Mouse (Mus musculus): ENCODE measurements at regions not wholly inside any gene's neighbourhood (a gene's known extent, or its start where the extent isn't known, plus 50 kb on each side); places are given as distances from the start of the nearest gene placed in this dataset.

DNA sequence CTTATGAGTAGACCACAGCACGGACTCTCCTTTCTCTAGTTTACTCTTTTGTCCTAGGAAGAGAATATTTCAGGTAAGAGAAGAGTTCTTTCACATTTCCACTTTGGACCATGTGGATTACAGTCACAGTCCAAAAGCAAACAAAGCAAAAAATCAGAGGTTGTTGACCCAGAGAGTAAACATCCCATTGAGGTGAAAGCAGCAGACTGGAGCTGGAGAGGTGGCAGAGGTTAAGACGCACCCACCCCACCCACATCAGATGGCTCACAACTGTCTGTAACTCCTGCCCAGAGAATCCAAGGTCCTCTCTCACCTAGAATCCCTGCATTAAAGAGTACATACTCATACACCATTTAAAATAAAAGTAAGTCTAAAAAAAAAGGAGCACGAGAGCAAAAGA, 241.7 kb downstream of the Rnf152 start:
- no peak for ATAC-seq (ENCODE audit: borderline replicate concordance, extremely low read depth, low FRiP score, low TSS enrichment)
- Histone ChIP-seq H3K4me1 (peaks cover 5% of the 10 kb centered on the region; the same call in 1 of the 2 replicates), H3K4me3 (no peak overlapping the region), H3K27ac (no peak overlapping the region), H3K9me3 (no peaks in the 10 kb centered on the region), H3K36me3 (no peaks in the 10 kb centered on the region), H3K9ac (no peak overlapping the region), H3K4me2 (no peak overlapping the region), H3K27me3 (no peaks in the 10 kb centered on the region)
- 72% methylated on average over 3 of the region's 3 CpGs for WGBS

DNA sequence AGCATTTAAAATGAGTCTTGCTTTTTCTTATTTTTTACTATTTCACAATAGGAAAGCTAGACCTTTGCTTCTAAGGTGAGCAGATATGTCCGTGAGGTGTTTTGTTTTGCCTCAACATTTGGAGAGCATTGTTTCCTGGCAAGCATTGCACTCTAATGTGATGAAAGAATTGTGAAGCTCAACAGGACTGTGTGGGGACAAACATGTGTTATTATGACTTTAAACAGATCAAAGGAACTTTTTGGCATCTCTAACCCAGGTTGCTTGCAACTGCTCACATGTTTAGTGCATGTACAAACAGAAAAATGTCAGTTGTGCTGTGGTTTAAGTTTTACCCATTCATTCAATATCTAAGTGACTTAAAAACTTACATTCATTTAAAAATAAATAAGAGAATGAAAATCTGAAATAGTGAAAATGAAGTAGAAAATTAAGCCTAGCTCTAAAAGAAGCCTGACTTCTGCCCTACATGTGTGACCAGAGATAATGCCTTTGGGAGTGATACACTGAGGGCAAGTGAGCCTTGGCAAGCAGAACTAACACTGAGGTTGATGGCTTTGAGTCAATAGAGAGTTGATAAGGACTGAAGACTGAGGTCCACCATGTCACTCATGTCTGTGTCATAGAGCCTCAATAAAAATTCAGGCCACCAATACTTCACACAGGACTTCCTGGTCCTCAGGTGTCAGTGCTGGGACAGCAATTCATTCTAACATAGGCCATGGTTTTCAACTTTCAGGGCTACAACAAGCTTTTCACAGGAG, 243.6 kb downstream of the Rnf152 start:
- H3K9ac ChIP-seq: no peak overlapping the region
- ATAC-seq (ENCODE audit: borderline replicate concordance, extremely low read depth, low FRiP score, low TSS enrichment): no peak
- H3K27me3 ChIP-seq: no peaks in the 10 kb centered on the region
- peaks cover 5% of the 10 kb centered on the region; the same call in 1 of the 2 replicates for H3K4me1 ChIP-seq
- H3K4me3 ChIP-seq: no peak overlapping the region
- H3K9me3 ChIP-seq: no peaks in the 10 kb centered on the region
- no peak overlapping the region for H3K4me2 ChIP-seq
- no peak overlapping the region for H3K27ac ChIP-seq
- no peaks in the 10 kb centered on the region for H3K36me3 ChIP-seq
- 70% methylated on average over 1 of the region's 1 CpGs for WGBS

DNA sequence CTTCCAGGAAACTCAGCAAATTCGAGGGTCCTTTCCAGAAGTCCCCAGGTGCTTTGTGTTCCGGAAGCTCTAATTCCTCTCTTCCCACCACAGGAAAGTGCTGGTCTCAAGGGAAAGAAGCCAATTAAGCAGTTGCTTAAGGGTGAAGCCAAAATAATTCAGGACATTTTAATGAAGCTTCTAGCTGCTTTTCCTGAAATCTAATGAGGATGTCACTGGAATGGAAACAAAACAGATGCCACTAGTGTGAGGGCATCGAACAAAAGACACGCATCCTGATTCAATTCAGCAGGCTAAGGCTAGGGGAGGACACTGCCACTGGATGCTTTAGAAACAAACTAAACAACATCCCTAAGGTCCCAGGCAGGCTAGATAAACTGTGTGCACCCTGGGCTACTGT, 245.3 kb downstream of the Rnf152 start:
- no peaks in the 10 kb centered on the region for H3K36me3 ChIP-seq
- H3K4me2 ChIP-seq: no peak overlapping the region
- 57% methylated on average over 4 of the region's 4 CpGs for WGBS
- no peak for ATAC-seq (ENCODE audit: borderline replicate concordance, extremely low read depth, low FRiP score, low TSS enrichment)
- no peaks in the 10 kb centered on the region for H3K27me3 ChIP-seq
- no peak overlapping the region for H3K4me3 ChIP-seq
- no peak overlapping the region for H3K27ac ChIP-seq
- no peak overlapping the region for H3K9ac ChIP-seq
- no peaks in the 10 kb centered on the region for H3K9me3 ChIP-seq
- peaks cover 5% of the 10 kb centered on the region; the same call in 1 of the 2 replicates for H3K4me1 ChIP-seq

DNA sequence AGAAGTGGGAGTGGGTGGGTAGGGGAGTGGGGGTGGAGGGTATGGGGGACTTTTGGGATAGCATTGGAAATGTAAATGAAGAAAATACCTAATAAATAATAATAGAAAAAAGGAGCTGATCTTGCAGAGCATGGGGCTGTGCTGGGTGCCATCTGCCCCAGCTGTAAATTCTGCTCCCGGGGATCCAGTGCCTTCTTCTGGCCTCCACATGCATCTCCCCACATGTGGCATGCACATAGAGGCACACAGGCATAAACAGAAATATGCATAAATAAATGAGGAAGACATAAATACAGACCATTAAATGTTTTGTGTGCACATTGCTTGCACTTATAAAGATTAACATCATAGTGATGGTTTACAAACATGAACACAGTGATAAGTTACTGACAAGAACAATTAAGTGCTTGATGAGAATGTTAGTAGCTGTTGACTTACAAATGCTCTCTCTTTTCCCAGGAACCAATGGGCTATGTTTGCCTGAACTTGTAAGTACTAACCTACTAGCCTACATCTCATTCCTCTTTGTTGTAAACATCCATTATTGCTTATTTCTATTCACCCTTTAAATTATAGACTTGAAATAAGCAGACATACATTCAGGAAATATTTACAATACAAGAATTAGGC, 245.8 kb downstream of the Rnf152 start:
- H3K36me3 ChIP-seq: no peaks in the 10 kb centered on the region

DNA sequence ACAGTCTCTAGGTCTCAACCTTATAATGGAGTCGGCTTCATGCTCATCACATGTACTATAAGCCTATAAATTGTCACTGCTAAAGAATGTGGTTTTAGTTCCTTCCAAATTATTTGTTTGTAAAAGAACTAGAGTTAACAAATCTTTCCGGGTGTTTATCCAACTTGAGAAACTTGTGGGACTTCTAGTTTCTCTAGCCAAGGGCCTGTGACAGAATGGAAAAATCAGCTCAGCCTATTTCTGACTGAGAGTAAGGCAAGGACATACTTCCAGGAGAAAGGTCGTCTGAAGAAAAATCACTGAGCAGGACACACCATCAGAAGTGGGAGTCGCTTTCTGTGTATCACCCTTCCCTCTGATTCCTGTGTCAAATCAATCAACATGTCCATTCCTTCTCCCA, 248.7 kb downstream of the Rnf152 start:
- Histone ChIP-seq H3K9me3 (no peaks in the 10 kb centered on the region), H3K4me3 (no peak overlapping the region), H3K9ac (no peak overlapping the region), H3K4me2 (no peak overlapping the region), H3K36me3 (no peaks in the 10 kb centered on the region), H3K27me3 (no peaks in the 10 kb centered on the region), H3K27ac (no peak overlapping the region), H3K4me1 (peaks cover 5% of the 10 kb centered on the region; the same call in 1 of the 2 replicates)
- 41% methylated on average over 4 of the region's 4 CpGs for WGBS
- no peak for ATAC-seq (ENCODE audit: borderline replicate concordance, extremely low read depth, low FRiP score, low TSS enrichment)

More for the DNA sequence above, 245.8 kb downstream of the Rnf152 start:
- no peak overlapping the region for H3K4me3 ChIP-seq
- H3K27me3 ChIP-seq: no peaks in the 10 kb centered on the region
- no peak overlapping the region for H3K9ac ChIP-seq
- H3K9me3 ChIP-seq: no peaks in the 10 kb centered on the region
- ATAC-seq (ENCODE audit: borderline replicate concordance, extremely low read depth, low FRiP score, low TSS enrichment): peak; percentile 80; the same call in 1 of the 2 replicates
- 48% methylated on average over 1 of the region's 1 CpGs for WGBS
- no peak overlapping the region for H3K27ac ChIP-seq
- peaks cover 5% of the 10 kb centered on the region; the same call in 1 of the 2 replicates for H3K4me1 ChIP-seq
- H3K4me2 ChIP-seq: no peak overlapping the region

DNA sequence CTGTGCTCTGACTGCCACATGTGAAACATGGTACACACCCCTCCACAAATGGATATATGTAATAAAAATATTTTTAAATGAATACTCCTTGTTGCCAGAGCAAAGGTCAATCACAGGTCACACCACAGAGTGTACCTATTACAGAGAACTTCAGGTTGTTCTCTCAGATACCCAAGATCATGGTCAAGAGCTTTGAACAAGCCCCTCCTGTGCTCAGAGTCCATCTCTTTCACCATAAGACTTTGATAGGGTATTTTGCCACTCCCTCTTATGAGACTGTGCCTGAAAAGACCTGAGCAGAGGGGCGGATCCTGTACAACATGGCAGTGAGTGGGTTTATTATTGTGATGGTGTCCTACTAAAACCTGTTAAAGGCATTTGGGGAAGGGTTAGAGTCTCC, 249.3 kb downstream of the Rnf152 start:
- no peaks in the 10 kb centered on the region for H3K9me3 ChIP-seq
- H3K4me2 ChIP-seq: no peak overlapping the region
- no peak overlapping the region for H3K9ac ChIP-seq
- H3K4me1 ChIP-seq: peaks cover 5% of the 10 kb centered on the region; the same call in 1 of the 2 replicates
- H3K4me3 ChIP-seq: no peak overlapping the region
- ATAC-seq (ENCODE audit: borderline replicate concordance, extremely low read depth, low FRiP score, low TSS enrichment): no peak
- H3K27ac ChIP-seq: no peak overlapping the region
- H3K27me3 ChIP-seq: no peaks in the 10 kb centered on the region
- no peaks in the 10 kb centered on the region for H3K36me3 ChIP-seq
- 84% methylated on average over 1 of the region's 1 CpGs for WGBS

DNA sequence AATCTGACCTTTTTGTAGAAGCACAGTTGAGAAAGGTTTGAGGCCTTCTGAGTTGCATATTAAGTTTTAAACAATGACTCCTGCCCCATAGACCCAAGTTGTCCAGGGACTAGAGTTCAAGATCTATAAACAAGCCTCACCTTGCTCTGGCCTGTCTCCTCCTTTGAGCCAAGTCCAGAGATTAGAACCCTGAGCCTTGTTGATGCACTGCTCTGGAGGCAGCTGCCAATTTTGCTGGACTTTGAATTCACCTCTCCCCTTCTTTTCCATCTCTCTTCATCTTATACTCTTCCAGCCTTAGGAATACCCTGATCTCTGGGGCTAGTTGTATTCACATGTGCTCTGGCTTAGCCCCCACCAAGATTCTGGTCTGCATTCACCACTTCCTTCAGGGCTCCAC, 251.3 kb downstream of the Rnf152 start:
- ATAC-seq (ENCODE audit: borderline replicate concordance, extremely low read depth, low FRiP score, low TSS enrichment): no peak
- Histone ChIP-seq H3K9me3 (no peaks in the 10 kb centered on the region), H3K4me2 (no peak overlapping the region), H3K27ac (no peak overlapping the region), H3K4me3 (no peak overlapping the region), H3K4me1 (no peaks in the 10 kb centered on the region), H3K9ac (no peak overlapping the region), H3K36me3 (no peaks in the 10 kb centered on the region), H3K27me3 (no peaks in the 10 kb centered on the region)

DNA sequence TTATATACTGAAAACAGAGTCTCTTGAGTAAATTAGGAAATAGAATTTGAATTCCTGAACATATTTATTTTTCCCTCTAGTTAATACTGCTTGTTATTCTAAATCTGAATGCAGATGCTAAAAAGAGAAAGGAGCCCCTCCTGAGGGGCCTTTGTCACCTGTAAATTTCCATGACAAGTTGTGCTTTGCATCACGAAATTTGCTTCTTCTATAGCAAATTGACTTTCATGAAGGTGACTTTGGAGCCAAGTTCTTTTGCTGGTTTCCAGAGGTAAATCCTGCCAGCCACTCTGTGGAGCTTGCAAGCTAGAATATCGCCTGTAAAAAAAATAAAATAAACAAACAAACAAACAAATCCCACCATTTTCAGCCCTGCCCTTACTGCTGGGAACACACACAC, 261.4 kb downstream of the Rnf152 start:
- no peaks in the 10 kb centered on the region for H3K36me3 ChIP-seq
- no peak overlapping the region for H3K4me2 ChIP-seq
- H3K9ac ChIP-seq: no peak overlapping the region
- H3K27me3 ChIP-seq: no peaks in the 10 kb centered on the region
- WGBS: 57% methylated on average over 2 of the region's 2 CpGs
- no peak overlapping the region for H3K27ac ChIP-seq
- no peaks in the 10 kb centered on the region for H3K4me1 ChIP-seq
- H3K9me3 ChIP-seq: no peaks in the 10 kb centered on the region
- ATAC-seq (ENCODE audit: borderline replicate concordance, extremely low read depth, low FRiP score, low TSS enrichment): no peak
- no peak overlapping the region for H3K4me3 ChIP-seq

DNA sequence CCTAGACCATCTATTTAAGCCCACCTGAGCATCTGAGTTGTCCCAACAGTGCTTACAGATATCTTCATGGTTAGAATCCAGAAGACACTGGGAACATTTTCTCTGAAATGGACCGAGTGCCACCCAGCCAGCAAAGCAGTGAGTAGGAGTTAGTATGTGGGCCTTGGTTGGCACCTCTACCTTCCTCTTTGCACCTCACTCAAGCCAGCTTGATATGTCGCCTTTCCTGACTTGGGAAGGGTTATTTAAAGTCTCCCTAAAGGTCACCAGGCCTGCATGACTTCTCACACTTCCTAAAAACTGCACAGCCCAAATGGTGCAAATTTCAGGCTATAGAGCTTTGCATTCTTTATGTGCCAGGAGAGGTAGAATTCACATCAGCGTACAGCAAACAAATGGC, 262.0 kb downstream of the Rnf152 start:
- no peak overlapping the region for H3K4me2 ChIP-seq
- no peaks in the 10 kb centered on the region for H3K27me3 ChIP-seq
- no peaks in the 10 kb centered on the region for H3K36me3 ChIP-seq
- WGBS: 69% methylated on average over 3 of the region's 3 CpGs
- H3K27ac ChIP-seq: no peak overlapping the region
- no peak overlapping the region for H3K9ac ChIP-seq
- no peaks in the 10 kb centered on the region for H3K9me3 ChIP-seq
- no peak overlapping the region for H3K4me3 ChIP-seq
- H3K4me1 ChIP-seq: no peaks in the 10 kb centered on the region
- no peak for ATAC-seq (ENCODE audit: borderline replicate concordance, extremely low read depth, low FRiP score, low TSS enrichment)

DNA sequence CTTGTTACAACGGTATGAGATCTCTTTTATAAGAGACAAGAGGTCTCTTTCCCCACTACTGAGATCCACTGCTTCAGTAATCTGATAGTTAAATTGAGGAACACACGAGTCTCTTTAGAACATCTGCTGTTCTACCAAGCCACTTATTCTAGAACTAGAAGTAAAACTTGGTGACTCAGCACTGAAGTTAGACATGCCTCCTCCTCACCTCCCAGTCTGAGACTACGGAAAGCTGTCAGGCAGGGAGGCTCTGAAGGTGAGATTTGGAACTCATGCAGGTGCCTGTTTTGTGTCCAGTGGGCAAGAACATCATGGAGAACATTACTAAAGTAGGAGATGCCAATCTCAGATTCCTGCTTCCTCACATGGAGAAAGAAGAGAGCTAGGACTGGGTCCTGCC, 262.6 kb downstream of the Rnf152 start:
- Histone ChIP-seq H3K27me3 (no peaks in the 10 kb centered on the region), H3K4me1 (no peaks in the 10 kb centered on the region), H3K36me3 (no peaks in the 10 kb centered on the region), H3K9me3 (no peaks in the 10 kb centered on the region), H3K27ac (no peak overlapping the region), H3K9ac (no peak overlapping the region), H3K4me3 (no peak overlapping the region), H3K4me2 (no peak overlapping the region)
- no peak for ATAC-seq (ENCODE audit: borderline replicate concordance, extremely low read depth, low FRiP score, low TSS enrichment)
- 85% methylated on average over 3 of the region's 3 CpGs for WGBS

DNA sequence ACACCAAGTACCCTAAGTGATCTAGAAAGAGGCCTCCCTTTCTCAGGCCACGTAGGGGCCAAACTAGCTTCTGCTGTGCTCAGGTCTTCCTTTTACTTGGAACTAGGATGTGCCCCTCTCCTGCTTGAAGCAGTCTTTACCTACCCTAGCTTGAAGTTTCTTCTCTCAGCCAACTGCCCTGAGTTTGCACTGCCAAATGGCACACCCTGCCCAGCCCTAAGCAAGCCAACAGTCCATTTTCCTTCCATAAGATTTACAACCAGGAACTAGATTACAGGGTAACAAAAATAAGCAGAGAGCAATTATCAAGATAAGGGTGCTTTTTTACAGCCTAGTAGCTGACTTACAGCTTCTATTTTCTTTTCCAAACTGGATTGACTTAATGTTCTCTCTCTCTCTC, 263.5 kb downstream of the Rnf152 start:
- Histone ChIP-seq H3K9ac (no peak overlapping the region), H3K27me3 (no peaks in the 10 kb centered on the region), H3K4me3 (no peak overlapping the region), H3K36me3 (no peaks in the 10 kb centered on the region), H3K4me1 (no peaks in the 10 kb centered on the region), H3K4me2 (no peak overlapping the region), H3K9me3 (no peaks in the 10 kb centered on the region), H3K27ac (no peak overlapping the region)
- ATAC-seq (ENCODE audit: borderline replicate concordance, extremely low read depth, low FRiP score, low TSS enrichment): no peak; the same call in 1 of the 2 replicates
- WGBS: 59% methylated on average over 1 of the region's 1 CpGs

DNA sequence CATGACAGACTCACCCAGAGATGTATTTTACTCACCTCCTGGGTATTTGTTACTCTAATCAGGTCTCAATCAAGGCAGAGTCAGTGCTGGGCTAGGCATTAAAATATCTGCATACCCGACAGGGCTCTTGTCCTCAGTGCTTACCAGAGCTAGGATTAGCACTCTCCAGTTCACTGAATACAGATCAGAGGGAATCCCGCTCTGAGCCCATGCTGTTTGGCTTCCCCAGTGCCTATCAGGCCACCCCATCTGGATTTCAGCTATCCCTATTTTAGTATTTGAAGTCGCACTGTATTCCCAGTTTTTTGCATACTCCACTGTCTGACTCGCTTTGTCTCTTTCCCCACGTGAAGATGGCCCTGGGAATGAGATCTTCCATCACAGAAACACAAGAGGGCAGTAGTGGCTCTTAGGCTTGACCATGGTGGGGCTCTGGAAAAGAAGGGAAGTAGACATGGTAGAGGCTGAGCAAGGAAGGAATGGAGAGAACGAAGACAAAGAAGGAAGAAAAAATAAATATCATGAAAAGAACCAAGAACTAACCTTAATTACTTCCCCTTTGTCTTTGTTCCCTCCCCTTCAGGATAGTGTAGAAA, 264.1 kb downstream of the Rnf152 start:
- H3K27me3 ChIP-seq: no peaks in the 10 kb centered on the region
- peak; percentile 49 for ATAC-seq (ENCODE audit: borderline replicate concordance, extremely low read depth, low FRiP score, low TSS enrichment)
- H3K9me3 ChIP-seq: no peaks in the 10 kb centered on the region
- no peak overlapping the region for H3K4me3 ChIP-seq
- no peaks in the 10 kb centered on the region for H3K36me3 ChIP-seq
- H3K27ac ChIP-seq: no peak overlapping the region
- no peaks in the 10 kb centered on the region for H3K4me1 ChIP-seq
- no peak overlapping the region for H3K9ac ChIP-seq
- 25% methylated on average over 6 of the region's 6 CpGs for WGBS
- no peak overlapping the region for H3K4me2 ChIP-seq

All from lung, embryonic 15.5 days (tissue).